Mouse (Mus musculus) embryonic facial prominence, embryonic 10.5 days (tissue): Measurements from ENCODE around the gene Map4. TPM values are rescaled to one million over a fixed set of nuclear protein-coding genes. Genes with fewer than 3 reads are reported as not detected.
A peak's percentile ranks its signal among the peaks of the same experiment; 100 is the strongest.

ENCODE experiments used
- DNase-seq: peaks from one replicate; pipeline ENCODE4 v3.0.0-alpha.2; 2017; ENCODE audit warnings: low spot score
- H3K27ac ChIP-seq: fragments of 300-500 bp; sonication (generic); replicated peaks from 2 replicates; pipeline ENCODE4 v1.5.1; 2016; ENCODE audit warnings: mild to moderate bottlenecking
- H3K27me3 ChIP-seq: fragments of 300-500 bp; sonication (generic); replicated peaks from 2 replicates; pipeline ENCODE4 v1.6.1; 2016; ENCODE audit warnings: low read depth, mild to moderate bottlenecking; ENCODE audit not compliant: poor library complexity, severe bottlenecking
- H3K36me3 ChIP-seq: fragments of 300-500 bp; sonication (generic); replicated peaks from 2 replicates; pipeline ENCODE4 v1.6.1; 2016; ENCODE audit warnings: mild to moderate bottlenecking, moderate library complexity
- H3K4me1 ChIP-seq: fragments of 300-500 bp; sonication (generic); 2 replicates; pipeline ENCODE4 v1.6.1; 2016
- H3K4me3 ChIP-seq: fragments of 300-500 bp; sonication (generic); 2 replicates; pipeline ENCODE4 v1.5.1; 2016; ENCODE audit warnings: mild to moderate bottlenecking, moderate library complexity
- H3K9me3 ChIP-seq: fragments of 300-500 bp; sonication (generic); 2 replicates; pipeline ENCODE4 v1.6.1; 2016; ENCODE audit warnings: mild to moderate bottlenecking
- WGBS: fragments of 180-500 bp; shearing (Covaris S2); methylation state at CpG from one replicate; pipeline ENCODE4 v1.1.7; 2016; 5-methylcytosine and 5-hydroxymethylcytosine counted together
- polyA plus RNA-seq: library from polyadenylated mRNA; unstranded; fragments of >200 nt; fragmentation: Nextera tagmentation; extraction: Ambion mirVana; gene quantifications from 2 replicates; pipeline ENCODE4 v1.2.1, GENCODE M21; 2016

The Map4 gene
- polyA plus RNA-seq, 1 experiment from 2014 or later, result 48.5 TPM

GRCm38 (mm10) chr9:109902246-109902645, 29.0 kb upstream of the Map4 start:
- H3K27ac ChIP-seq, result no peak overlapping the region
- peaks cover 21% of the 10 kb centered on the region for H3K4me1 ChIP-seq
- no peaks in the 10 kb centered on the region for H3K27me3 ChIP-seq
- no peak overlapping the region for H3K4me3 ChIP-seq
- peaks cover 4% of the 10 kb centered on the region; the same call in 1 of the 2 replicates for H3K36me3 ChIP-seq
- no peaks in the 10 kb centered on the region for H3K9me3 ChIP-seq
- no peak for DNase-seq
- 64% methylated on average over 4 of the region's 4 CpGs for WGBS

- WGBS, result 74% methylated on average over 5 of the region's 5 CpGs
- Histone ChIP-seq H3K27me3 (no peaks in the 10 kb centered on the region), H3K4me1 (peaks cover 25% of the 10 kb centered on the region), H3K36me3 (peaks cover 4% of the 10 kb centered on the region; the same call in 1 of the 2 replicates), H3K4me3 (no peak overlapping the region), H3K27ac (no peak overlapping the region), H3K9me3 (no peaks in the 10 kb centered on the region)
- DNase-seq, result no peak
Observed at GRCm38 (mm10) chr9:109902740-109903139, 28.5 kb upstream of the Map4 start.

- no peak for DNase-seq
- no peaks in the 10 kb centered on the region for H3K9me3 ChIP-seq
- no peaks in the 10 kb centered on the region for H3K36me3 ChIP-seq
- H3K27me3 ChIP-seq, result no peaks in the 10 kb centered on the region
- peaks cover 13% of the 10 kb centered on the region for H3K4me1 ChIP-seq
- H3K4me3 ChIP-seq, result no peak overlapping the region
- no peak overlapping the region for H3K27ac ChIP-seq
- 64% methylated on average over 8 of the region's 8 CpGs for WGBS
Observed at GRCm38 (mm10) chr9:109907300-109907699, 24.0 kb upstream of the Map4 start.

DNA sequence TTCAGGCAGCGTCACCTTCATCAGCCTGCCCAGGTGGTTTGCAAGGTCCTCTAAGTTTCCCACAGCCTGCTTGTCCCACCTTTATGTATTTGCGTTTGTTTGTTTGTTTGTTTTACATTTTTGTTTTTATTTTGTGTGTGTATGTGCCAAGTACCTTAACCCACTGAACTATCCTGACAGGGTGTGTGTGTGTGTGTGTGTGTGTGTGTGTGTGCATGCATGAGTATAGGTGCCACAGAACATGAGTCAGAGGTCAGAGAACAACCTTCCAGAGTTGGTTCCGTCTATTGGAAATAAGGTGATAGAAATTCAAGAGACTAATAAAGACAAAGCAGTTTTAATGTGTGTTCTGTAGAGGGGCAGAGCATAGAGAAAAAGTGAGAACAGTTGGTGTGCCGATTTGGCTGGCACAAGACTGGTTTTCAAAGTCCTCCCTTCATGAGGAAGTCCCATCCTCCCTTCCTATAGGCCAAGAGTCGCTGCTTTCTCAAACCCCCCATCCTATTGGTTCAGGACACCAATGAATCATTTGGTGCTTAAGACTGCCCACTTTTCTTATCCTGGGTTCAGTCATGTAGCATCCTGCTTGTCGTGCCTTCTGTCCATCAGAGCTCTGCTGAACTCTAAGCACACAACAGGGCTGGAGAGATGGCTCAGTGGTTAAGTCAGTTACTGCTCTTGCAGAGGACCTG, 23.3 kb upstream of the Map4 start:
- H3K27me3 ChIP-seq, result no peaks in the 10 kb centered on the region
- no peak for DNase-seq
- H3K4me1 ChIP-seq, result peaks cover 13% of the 10 kb centered on the region
- no peak overlapping the region for H3K4me3 ChIP-seq
- no peaks in the 10 kb centered on the region for H3K36me3 ChIP-seq
- 79% methylated on average over 6 of the region's 6 CpGs for WGBS
- H3K27ac ChIP-seq, result no peak overlapping the region
- no peaks in the 10 kb centered on the region for H3K9me3 ChIP-seq

DNA sequence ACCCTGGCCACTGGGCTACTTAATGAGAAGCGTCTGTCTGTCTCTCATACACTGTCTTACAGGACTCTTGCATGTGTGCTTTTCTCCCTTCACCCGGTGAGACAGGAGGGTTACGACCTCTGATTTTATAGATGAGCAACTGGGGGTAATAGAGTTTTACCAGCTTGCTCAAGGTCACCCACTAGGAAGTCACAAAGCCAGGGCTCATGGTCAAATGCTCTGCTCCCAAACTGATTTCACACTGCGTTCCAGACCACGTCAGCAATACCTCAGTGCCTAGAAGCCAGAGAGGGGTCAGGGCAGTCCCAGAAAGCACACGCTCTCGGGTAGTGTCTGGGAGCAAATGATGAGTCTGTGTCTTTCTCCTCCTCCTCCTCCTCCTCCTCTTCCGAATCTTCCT, 22.2 kb upstream of the Map4 start:
- peaks cover 13% of the 10 kb centered on the region for H3K4me1 ChIP-seq
- H3K27ac ChIP-seq, result no peak overlapping the region
- H3K9me3 ChIP-seq, result no peaks in the 10 kb centered on the region
- no peaks in the 10 kb centered on the region for H3K27me3 ChIP-seq
- DNase-seq, result no peak
- 81% methylated on average over 8 of the region's 8 CpGs for WGBS
- no peak overlapping the region for H3K4me3 ChIP-seq
- no peaks in the 10 kb centered on the region for H3K36me3 ChIP-seq

- H3K27ac ChIP-seq, result no peak overlapping the region
- no peaks in the 10 kb centered on the region for H3K36me3 ChIP-seq
- DNase-seq, result no peak
- H3K9me3 ChIP-seq, result no peaks in the 10 kb centered on the region
- H3K4me1 ChIP-seq, result peaks cover 12% of the 10 kb centered on the region
- WGBS, result 90% methylated on average over 4 of the region's 4 CpGs
- no peak overlapping the region for H3K4me3 ChIP-seq
- H3K27me3 ChIP-seq, result no peaks in the 10 kb centered on the region
Observed at GRCm38 (mm10) chr9:109909926-109910325, 21.3 kb upstream of the Map4 start.

GRCm38 (mm10) chr9:109911779-109912178, 19.5 kb upstream of the Map4 start:
- Histone ChIP-seq H3K36me3 (no peaks in the 10 kb centered on the region), H3K9me3 (no peaks in the 10 kb centered on the region), H3K27me3 (no peaks in the 10 kb centered on the region), H3K4me3 (no peak overlapping the region), H3K27ac (no peak overlapping the region), H3K4me1 (peaks cover 6% of the 10 kb centered on the region)
- 87% methylated on average over 7 of the region's 7 CpGs for WGBS
- no peak for DNase-seq

DNA sequence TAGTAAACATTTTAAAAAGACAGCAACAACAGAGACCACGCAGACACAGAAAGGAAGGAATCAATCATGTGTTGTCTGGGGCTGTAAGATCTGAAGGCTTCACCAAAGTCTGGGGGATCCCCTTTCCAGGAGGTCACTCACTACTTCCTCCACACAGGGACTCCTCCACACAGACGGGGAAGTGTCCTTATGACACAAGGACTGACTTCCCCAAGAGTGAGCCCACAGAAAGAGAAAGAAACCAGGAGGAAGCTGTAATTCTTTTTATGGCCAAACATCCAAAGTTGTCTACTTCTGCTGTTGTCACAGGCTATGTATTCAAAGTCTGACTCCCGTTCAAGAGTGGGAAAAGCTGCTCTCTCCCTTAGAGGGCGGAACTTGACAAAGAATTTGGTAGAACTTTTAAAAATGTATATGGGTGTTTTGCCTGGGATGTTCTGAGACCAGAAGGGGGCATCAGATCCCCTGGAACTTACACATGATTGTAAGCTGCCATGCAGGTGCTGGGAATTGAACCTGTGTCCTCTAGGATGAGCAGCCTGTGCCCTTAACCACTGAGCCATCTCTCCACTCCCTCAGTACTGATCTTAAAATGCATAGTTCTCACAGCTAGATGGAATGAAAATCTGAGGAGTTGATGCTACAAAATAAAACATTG, 16.9 kb upstream of the Map4 start:
- Histone ChIP-seq H3K4me1 (no peaks in the 10 kb centered on the region), H3K27ac (no peak overlapping the region), H3K4me3 (no peak overlapping the region), H3K9me3 (no peaks in the 10 kb centered on the region), H3K27me3 (no peaks in the 10 kb centered on the region), H3K36me3 (no peaks in the 10 kb centered on the region)
- no peak for DNase-seq
- WGBS, result 75% methylated on average over 4 of the region's 4 CpGs

DNA sequence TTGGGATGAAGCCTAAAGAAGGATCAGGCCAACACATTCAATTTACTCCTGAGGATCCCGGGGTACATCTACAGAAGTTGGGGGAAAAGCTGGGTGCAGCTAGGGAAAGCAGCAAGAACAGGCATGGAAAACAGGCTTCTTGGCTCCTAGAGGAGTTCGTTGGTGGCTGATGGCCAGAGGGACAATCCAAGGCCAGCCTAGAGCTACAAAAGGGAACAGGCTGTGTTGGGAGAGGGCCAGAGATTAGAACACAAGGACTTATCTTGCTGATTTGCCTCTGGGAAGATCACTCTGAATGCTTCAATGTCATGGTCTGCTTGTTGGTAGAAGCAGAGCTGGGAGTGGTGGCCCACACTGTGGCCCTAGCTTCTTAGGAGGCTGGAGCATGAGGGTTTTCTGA, 13.3 kb upstream of the Map4 start:
- Histone ChIP-seq H3K27me3 (no peaks in the 10 kb centered on the region), H3K9me3 (no peaks in the 10 kb centered on the region), H3K36me3 (no peaks in the 10 kb centered on the region), H3K4me3 (no peak overlapping the region), H3K27ac (no peak overlapping the region), H3K4me1 (no peaks in the 10 kb centered on the region)
- WGBS, result 87% methylated on average over 2 of the region's 2 CpGs
- DNase-seq, result no peak

DNA sequence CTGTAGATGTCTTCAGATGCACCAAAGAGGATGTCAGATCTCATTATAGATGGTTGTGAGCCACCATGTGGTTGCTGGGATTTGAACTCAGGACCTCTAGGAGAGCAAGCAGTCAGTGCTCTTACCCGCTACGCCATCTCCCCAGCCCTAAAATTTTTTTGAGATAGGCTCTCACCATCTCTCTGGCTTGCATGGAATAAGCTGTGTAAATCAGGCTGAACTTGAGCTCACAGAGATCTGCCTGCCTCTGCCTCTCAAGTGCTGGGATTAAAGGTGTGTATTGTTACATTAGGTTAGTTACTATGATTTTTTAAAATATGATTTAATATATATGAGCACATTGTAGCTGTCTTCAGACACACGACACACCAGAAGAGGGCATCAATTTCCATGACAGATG, 2.1 kb upstream of the Map4 start:
- peaks cover 15% of the 10 kb centered on the region for H3K4me1 ChIP-seq
- WGBS, result 94% methylated on average over 3 of the region's 3 CpGs
- H3K4me3 ChIP-seq, result no peak overlapping the region
- no peaks in the 10 kb centered on the region for H3K9me3 ChIP-seq
- H3K27ac ChIP-seq, result no peak overlapping the region
- DNase-seq, result no peak
- H3K36me3 ChIP-seq, result no peaks in the 10 kb centered on the region
- H3K27me3 ChIP-seq, result no peaks in the 10 kb centered on the region

DNA sequence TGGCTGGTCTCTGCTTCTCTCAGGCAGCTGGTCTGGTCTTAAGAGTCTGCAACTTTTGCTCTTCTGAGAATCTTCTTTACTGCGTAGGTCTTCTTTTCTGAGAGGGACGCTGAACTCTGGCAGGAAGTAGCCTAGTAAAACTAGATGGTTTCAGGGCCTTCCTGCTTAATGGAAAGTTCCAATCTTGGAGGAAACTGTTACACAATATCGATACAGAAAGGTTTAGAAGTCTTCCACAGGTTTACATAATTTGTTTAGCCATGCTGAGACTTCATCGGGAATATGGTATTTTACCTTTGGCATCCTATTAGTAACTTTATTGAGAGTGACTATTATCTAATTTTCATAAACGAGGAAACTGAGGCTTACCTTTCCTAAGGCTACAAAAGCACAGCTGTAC, 1.2 kb upstream of the Map4 start:
- no peaks in the 10 kb centered on the region for H3K9me3 ChIP-seq
- WGBS, result 94% methylated on average over 5 of the region's 5 CpGs
- H3K36me3 ChIP-seq, result no peaks in the 10 kb centered on the region
- peaks cover 15% of the 10 kb centered on the region for H3K4me1 ChIP-seq
- H3K27me3 ChIP-seq, result no peaks in the 10 kb centered on the region
- H3K27ac ChIP-seq, result no peak overlapping the region
- no peak overlapping the region for H3K4me3 ChIP-seq
- DNase-seq, result no peak

GRCm38 (mm10) chr9:109930752-109931151, 508 bp upstream of the Map4 start:
- Histone ChIP-seq H3K9me3 (no peaks in the 10 kb centered on the region), H3K27me3 (no peaks in the 10 kb centered on the region), H3K27ac (peak overlapping the region; percentile 96), H3K36me3 (no peaks in the 10 kb centered on the region), H3K4me3 (peak overlapping the region; percentile 93), H3K4me1 (peaks cover 15% of the 10 kb centered on the region)
- DNase-seq, result no peak
- 71% methylated on average over 6 of the region's 6 CpGs for WGBS

DNA sequence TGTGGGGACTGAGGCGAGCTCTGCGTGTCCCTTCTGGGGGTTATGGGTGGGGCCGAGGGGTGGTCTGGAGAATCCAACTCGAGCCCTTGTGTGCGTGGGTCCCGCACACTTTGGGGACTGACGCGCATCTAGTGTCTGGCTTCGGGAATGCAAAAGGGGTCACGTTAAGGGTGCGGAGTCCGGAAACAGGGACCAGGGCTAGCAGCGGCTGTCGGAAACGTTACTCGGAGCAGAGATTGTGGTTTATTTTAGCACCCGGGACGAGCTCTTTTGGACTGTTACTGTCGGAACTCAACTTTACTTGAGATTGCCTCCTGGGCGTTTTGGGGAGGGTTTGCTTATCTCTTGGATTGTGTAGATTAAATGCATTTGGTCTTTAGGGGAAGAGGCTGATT, 1.1 kb downstream of the Map4 start:
- H3K4me1 ChIP-seq, result peaks cover 15% of the 10 kb centered on the region
- DNase-seq, result no peak
- H3K27ac ChIP-seq, result peak overlapping the region; percentile 96
- H3K36me3 ChIP-seq, result no peaks in the 10 kb centered on the region
- H3K4me3 ChIP-seq, result peak overlapping the region; percentile 93
- H3K27me3 ChIP-seq, result no peaks in the 10 kb centered on the region
- under 1% methylated on average over 20 of the region's 20 CpGs for WGBS
- no peaks in the 10 kb centered on the region for H3K9me3 ChIP-seq
